Mouse (Mus musculus) retina, postnatal 7 days (tissue): ENCODE results near the gene Tmem72.

ENCODE experiments used
- DNase-seq: peaks from one replicate; pipeline ENCODE4 v3.0.0-alpha.2; 2012; ENCODE audit warnings: low read depth, low spot score

Gene Tmem72

GRCm38 (mm10) chr6:116716666-116717065, at the start of gene Tmem72:
TSS of gene Tmem72 (minus strand) at chr6:116716913.
- DNase-seq: no peak

GRCm38 (mm10) chr6:116764524-116764923, 47.8 kb upstream of the Tmem72 start:
- no peak for DNase-seq

- DNase-seq: no peak
Observed at GRCm38 (mm10) chr6:116762333-116762732, 45.6 kb upstream of the Tmem72 start.

- DNase-seq: no peak
Observed at GRCm38 (mm10) chr6:116760181-116760580, 43.5 kb upstream of the Tmem72 start.

GRCm38 (mm10) chr6:116756364-116756763, 39.7 kb upstream of the Tmem72 start:
- DNase-seq: no peak

- no peak for DNase-seq
Observed at GRCm38 (mm10) chr6:116738046-116738445, 21.3 kb upstream of the Tmem72 start.

- no peak for DNase-seq
Observed at GRCm38 (mm10) chr6:116735361-116735760, 18.6 kb upstream of the Tmem72 start.

- no peak for DNase-seq
Observed at GRCm38 (mm10) chr6:116733577-116733976, 16.9 kb upstream of the Tmem72 start.

GRCm38 (mm10) chr6:116724489-116725160, 7.9 kb upstream of the Tmem72 start:
- no peak for DNase-seq

GRCm38 (mm10) chr6:116718920-116719319, 2.2 kb upstream of the Tmem72 start:
- no peak for DNase-seq

- no peak for DNase-seq
Observed at GRCm38 (mm10) chr6:116718361-116718760, 1.6 kb upstream of the Tmem72 start.

- no peak for DNase-seq
Observed at GRCm38 (mm10) chr6:116717851-116718250, 1.1 kb upstream of the Tmem72 start.

GRCm38 (mm10) chr6:116715166-116715565, 1.5 kb downstream of the Tmem72 start:
- no peak for DNase-seq

- no peak for DNase-seq
Observed at GRCm38 (mm10) chr6:116714576-116714975, 2.1 kb downstream of the Tmem72 start.

- no peak for DNase-seq
Observed at GRCm38 (mm10) chr6:116713966-116714365, 2.7 kb downstream of the Tmem72 start.

- DNase-seq: no peak
Observed at GRCm38 (mm10) chr6:116712503-116712902, 4.2 kb downstream of the Tmem72 start.

GRCm38 (mm10) chr6:116712062-116712461, 4.7 kb downstream of the Tmem72 start:
- DNase-seq: no peak

GRCm38 (mm10) chr6:116704320-116704719, 12.4 kb downstream of the Tmem72 start:
- DNase-seq: no peak

- DNase-seq: no peak
Observed at GRCm38 (mm10) chr6:116700821-116701220, 15.9 kb downstream of the Tmem72 start.

GRCm38 (mm10) chr6:116697896-116698425, 18.8 kb downstream of the Tmem72 start:
- DNase-seq: no peak

- no peak for DNase-seq
Observed at GRCm38 (mm10) chr6:116697413-116697812, 19.3 kb downstream of the Tmem72 start.

- DNase-seq: no peak
Observed at GRCm38 (mm10) chr6:116694346-116694745, 22.4 kb downstream of the Tmem72 start.

GRCm38 (mm10) chr6:116693639-116694038, 23.1 kb downstream of the Tmem72 start:
- no peak for DNase-seq

GRCm38 (mm10) chr6:116682317-116682716, 34.4 kb downstream of the Tmem72 start:
- no peak for DNase-seq
